Mouse (Mus musculus) frontal cortex, postnatal 14 days (tissue): ENCODE results near the gene Ggnbp2.

Source experiments
- DNase-seq, 2 experiments: peaks; one replicate each; pipeline ENCODE4 v3.0.0; 2022; ENCODE audit warnings: low spot score in 2 of 2

The Ggnbp2 gene

GRCm38 (mm10) chr11:84870337-84871043 is at the start of gene Ggnbp2:
TSS of gene Ggnbp2 (minus strand) at chr11:84870817.
- DNase-seq: peak; percentile 86 to 88

- DNase-seq: no peak
Measured at GRCm38 (mm10) chr11:84919951-84920350, 49.3 kb upstream of the Ggnbp2 start.

GRCm38 (mm10) chr11:84919276-84919675 is 48.7 kb upstream of the Ggnbp2 start:
- no peak for DNase-seq

- peak; percentile 71 to 87 for DNase-seq
Measured at GRCm38 (mm10) chr11:84918425-84918824, 47.8 kb upstream of the Ggnbp2 start.

GRCm38 (mm10) chr11:84916703-84917300 is 46.2 kb upstream of the Ggnbp2 start:
- no peak for DNase-seq

- DNase-seq: peak; percentile 76 to 84
Measured at GRCm38 (mm10) chr11:84916053-84916702, 45.6 kb upstream of the Ggnbp2 start, which contains the start of gene Znhit3. TSS of gene Znhit3 (minus strand) at chr11:84916366.

- no peak for DNase-seq
Measured at GRCm38 (mm10) chr11:84914673-84915072, 44.1 kb upstream of the Ggnbp2 start.

GRCm38 (mm10) chr11:84910411-84910810 is 39.8 kb upstream of the Ggnbp2 start:
- no peak for DNase-seq

GRCm38 (mm10) chr11:84908480-84908879 is 37.9 kb upstream of the Ggnbp2 start:
- no peak for DNase-seq

GRCm38 (mm10) chr11:84907081-84907480 is 36.5 kb upstream of the Ggnbp2 start:
- DNase-seq: no peak

GRCm38 (mm10) chr11:84904597-84905144 is 34.1 kb upstream of the Ggnbp2 start:
- DNase-seq: no peak

GRCm38 (mm10) chr11:84893113-84893512 is 22.5 kb upstream of the Ggnbp2 start:
- no peak for DNase-seq

GRCm38 (mm10) chr11:84891705-84892104 is 21.1 kb upstream of the Ggnbp2 start:
- DNase-seq: no peak

- DNase-seq: no peak
Measured at GRCm38 (mm10) chr11:84889492-84889891, 18.9 kb upstream of the Ggnbp2 start.

- DNase-seq: no peak
Measured at GRCm38 (mm10) chr11:84888025-84888424, 17.4 kb upstream of the Ggnbp2 start.

- no peak for DNase-seq
Measured at GRCm38 (mm10) chr11:84886767-84887511, 16.3 kb upstream of the Ggnbp2 start.

GRCm38 (mm10) chr11:84886236-84886635 is 15.6 kb upstream of the Ggnbp2 start:
- no peak for DNase-seq

GRCm38 (mm10) chr11:84885238-84885637 is 14.6 kb upstream of the Ggnbp2 start:
- no peak for DNase-seq

GRCm38 (mm10) chr11:84882346-84882745 is 11.7 kb upstream of the Ggnbp2 start:
- DNase-seq: no peak

- DNase-seq: no peak
Measured at GRCm38 (mm10) chr11:84880971-84881370, 10.4 kb upstream of the Ggnbp2 start.

- peak; percentile 28 to 38 for DNase-seq
Measured at GRCm38 (mm10) chr11:84880465-84880961, 9.9 kb upstream of the Ggnbp2 start.
